In the genomic region with DNA sequence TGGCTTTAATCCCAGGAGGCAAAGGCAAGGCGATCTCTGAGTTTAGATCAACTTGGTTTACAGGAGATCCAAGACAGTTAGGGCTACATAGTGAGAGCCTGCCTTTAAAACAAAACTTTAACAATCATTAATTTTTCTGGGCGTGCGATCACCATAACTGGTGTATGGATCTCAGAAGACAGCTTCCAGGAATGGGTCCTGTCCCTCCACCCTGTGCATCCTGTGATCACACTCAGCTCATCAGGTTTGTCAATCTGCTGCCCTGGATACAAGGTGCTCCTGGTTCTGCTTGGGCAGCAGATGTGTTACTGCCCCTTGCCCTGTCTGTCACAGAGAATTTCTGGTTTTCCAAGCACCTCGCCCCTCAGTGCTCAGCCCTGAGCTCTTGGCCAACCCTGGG, we compare ENCODE assay signal across 1 mouse cellular context.
TF ChIP-seq lines count a peak whose summit lies in the region.

No protein-coding gene starts in this region.

TF ChIP-seq in CH12.LX, 34 proteins besides CTCF, POLR2A, EP300 and RAD21:
- no peak for TF ChIP-seq NELFE (IDR thresholded peaks at IDR 0.05; ENCODE audit: low read depth, low read length)
